Mouse (Mus musculus): ENCODE results near the gene Spg21.

Gene Spg21

GRCm38 (mm10) chr9:65535789-65536469 lies 75.2 kb downstream of the Spg21 start:
- no peak for DNase-seq (ENCODE audit: low spot score)

GRCm38 (mm10) chr9:65536491-65536890 lies 75.7 kb downstream of the Spg21 start:
- no peak for DNase-seq (ENCODE audit: low spot score)
